Mouse (Mus musculus) erythroblast, embryonic 14.5 days (primary cell): Measurements from ENCODE around the gene Trmt1.

Experiments used
- GATA1 ChIP-seq: IDR thresholded peaks from 2 replicates; pipeline ENCODE4 v1.6.1; 2012; ENCODE audit warnings: low read length, inconsistent platforms, mixed read lengths
- TAL1 ChIP-seq: IDR thresholded peaks from 3 replicates; pipeline ENCODE4 v1.6.1; 2012; ENCODE audit warnings: low read length, inconsistent platforms, mixed read lengths

GRCm38 (mm10) chr8:84698929-84699401, 12.9 kb downstream of the Trmt1 start:
- no peak for TF ChIP-seq TAL1
- no peak for TF ChIP-seq GATA1
